ENCODE assay signal across 18 mouse cellular contexts in the genomic region with DNA sequence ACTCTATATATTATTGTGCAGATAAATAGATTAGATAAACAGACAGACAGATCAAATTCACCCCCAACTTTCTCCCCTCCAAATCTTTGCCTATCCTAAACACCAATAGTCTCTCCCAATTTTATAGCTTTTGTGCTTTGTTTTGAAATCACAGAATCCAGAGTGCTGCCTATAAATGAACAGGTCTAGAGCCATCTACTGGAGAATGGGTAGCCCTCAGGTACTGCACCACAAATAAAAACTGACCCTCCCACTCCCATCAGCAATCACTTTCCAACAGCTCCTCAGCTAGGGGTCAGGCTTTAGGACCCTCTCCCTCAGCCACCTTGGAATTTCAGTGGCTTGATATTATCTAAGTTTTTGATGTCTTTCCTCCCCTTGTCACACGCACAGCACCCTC. TPM values are rescaled to one million over a fixed set of nuclear protein-coding genes. Genes with fewer than 3 reads are reported as not detected.
DNase-seq lines count a peak whose midpoint lies in the region; ATAC-seq and TF ChIP-seq lines count a peak whose summit lies in the region.
"Had no signal": no experiment of that assay in that cellular context is flagged by ENCODE, and none has a peak within 500 bp of the region (broad histone marks: within the 10 kb centered on the region; RNA-seq: fewer than 3 reads in every experiment).

No protein-coding gene starts in this region.

- no peak for DNase-seq in cerebellum, adult 2 months
- no peak for DNase-seq in cerebellum, postnatal 4 days (ENCODE audit: low spot score in 2 of 2)
- no peak for DNase-seq in left cerebral cortex, adult 2 months (ENCODE audit: extremely low spot score in 1 of 2, low spot score in 2 of 2)
- DNase-seq in left cerebral cortex, adult 9 months (ENCODE audit: low spot score in 2 of 2) = no peak
- peak; percentile 6 for DNase-seq in R1 (ENCODE audit: low read depth, low spot score)
- no peak for DNase-seq in liver, postnatal 0 days
- no peak for DNase-seq in right cerebral cortex, postnatal 36 days (ENCODE audit: low spot score in 2 of 2)
- no peak for DNase-seq in gastrocnemius, postnatal 4 days (ENCODE audit: low spot score in 2 of 2)
- DNase-seq: cerebellum, adult 9-10 months; kidney, adult 8-10 months; spleen, adult 18-20 months had no signal

- TF ChIP-seq POLR2A in cerebellum, adult 2 months (IDR thresholded peaks at IDR 0.05; ENCODE audit: borderline replicate concordance, insufficient read depth, low read length) = no peak

- H3K9ac ChIP-seq in liver, postnatal 0 days (replicated peaks) = no peak overlapping the region
- H3K9ac ChIP-seq: embryonic facial prominence, embryonic 13.5 days; forebrain, embryonic 13.5 days; limb, embryonic 13.5 days had no signal

- no peaks in the 10 kb centered on the region for H3K4me1 ChIP-seq in cerebellum, adult 2 months (ENCODE audit: control insufficient read depth, insufficient read depth, low read length)
- H3K4me1 ChIP-seq in liver, postnatal 0 days (ENCODE audit: insufficient read depth) = no peaks in the 10 kb centered on the region
- H3K4me1 ChIP-seq: embryonic facial prominence, embryonic 13.5 days; forebrain, embryonic 13.5 days; limb, embryonic 13.5 days had no signal

- intact Hi-C loops in left cerebral cortex, adult 2 months (cut with DNase I) = no loop called here

- H3K9me3 ChIP-seq in liver, postnatal 0 days (ENCODE audit: low read length) = no peaks in the 10 kb centered on the region
- H3K9me3 ChIP-seq: embryonic facial prominence, embryonic 13.5 days; forebrain, embryonic 13.5 days; limb, embryonic 13.5 days had no signal

- H3K4me2 ChIP-seq in liver, postnatal 0 days (ENCODE audit: low read depth, low read length) = no peak overlapping the region
- H3K4me2 ChIP-seq: embryonic facial prominence, embryonic 13.5 days; forebrain, embryonic 13.5 days; limb, embryonic 13.5 days; midbrain, embryonic 11.5 days had no signal

- H3K27ac ChIP-seq in cerebellum, adult 2 months (ENCODE audit: insufficient read depth, low read length) = no peak overlapping the region
- H3K27ac ChIP-seq in left cerebral cortex, adult 2 months = no peak overlapping the region
- H3K27ac ChIP-seq in liver, postnatal 0 days (ENCODE audit: low read depth) = no peak overlapping the region
- H3K27ac ChIP-seq: embryonic facial prominence, embryonic 13.5 days; forebrain, embryonic 13.5 days; limb, embryonic 13.5 days had no signal

- peak; percentile 17; the same call in 1 of the 2 replicates for TF ChIP-seq CTCF in cerebellum, adult 2 months (IDR thresholded peaks at IDR 0.05; ENCODE audit: borderline replicate concordance, insufficient read depth, low read depth, low read length)
- TF ChIP-seq CTCF in left cerebral cortex, adult 2 months (IDR thresholded peaks at IDR 0.05) = peak; percentile 36
- peak; percentile 63 for TF ChIP-seq CTCF in liver, postnatal 0 days (IDR thresholded peaks at IDR 0.05; ENCODE audit: low read depth)

- TF ChIP-seq EP300 in liver, postnatal 0 days (IDR thresholded peaks at IDR 0.05; ENCODE audit: low read depth) = no peak; the same call in 1 of the 2 replicates

- no peaks in the 10 kb centered on the region for H3K27me3 ChIP-seq in cerebellum, adult 2 months (ENCODE audit: control insufficient read depth, insufficient read depth, low read length)
- no peaks in the 10 kb centered on the region for H3K27me3 ChIP-seq in liver, postnatal 0 days (ENCODE audit: insufficient read depth, low read length)
- H3K27me3 ChIP-seq: embryonic facial prominence, embryonic 13.5 days; forebrain, embryonic 13.5 days; limb, embryonic 13.5 days had no signal

- no peaks in the 10 kb centered on the region for H3K36me3 ChIP-seq in liver, postnatal 0 days (replicated peaks; ENCODE audit: insufficient read depth, low read length)
- H3K36me3 ChIP-seq: embryonic facial prominence, embryonic 13.5 days; limb, embryonic 13.5 days had no signal

- WGBS in cerebellum, adult 2 months = 79% methylated on average over 1 of the region's 1 CpGs
- WGBS in liver, postnatal 0 days (ENCODE audit: insufficient replicate concordance) = 89% methylated on average over 1 of the region's 1 CpGs

- H3K4me3 ChIP-seq in cerebellum, adult 2 months (replicated peaks; ENCODE audit: insufficient read depth, low read depth, low read length) = no peak overlapping the region
- H3K4me3 ChIP-seq in left cerebral cortex, adult 2 months = no peak overlapping the region
- H3K4me3 ChIP-seq in liver, postnatal 0 days (ENCODE audit: low read depth, low read length) = no peak overlapping the region
- H3K4me3 ChIP-seq: embryonic facial prominence, embryonic 13.5 days; forebrain, embryonic 13.5 days; limb, embryonic 13.5 days had no signal

- ATAC-seq in liver, postnatal 0 days = no peak
- ATAC-seq: forebrain, embryonic 13.5 days had no signal

RNA-seq across cellular contexts. Expression of a gene that starts 24.1 kb away (rescaled TPM):
- polyA plus RNA-seq in cerebellum, adult 2 months (2012; rRNA removed) = 0.07 TPM in 1 of 2 replicates, not detected in the other
- not detected for total RNA-seq in left cerebral cortex, adult 2 months (2021)
- polyA plus RNA-seq in liver, postnatal 0 days (2015; fragmentation: Nextera tagmentation; extraction: Ambion mirVana) = not detected in 2 replicates
- not detected for total RNA-seq in gastrocnemius, postnatal 4 days (2021)
- total RNA-seq: layer of hippocampus, postnatal 10 days had no signal
- polyA plus RNA-seq: C2C12; embryonic facial prominence, embryonic 13.5 days; forebrain, embryonic 13.5 days; limb, embryonic 13.5 days; midbrain, embryonic 11.5 days had no signal

RNA-seq across cellular contexts. Expression of a gene that starts 44.9 kb away (rescaled TPM):
- polyA plus RNA-seq in cerebellum, adult 2 months (2012; rRNA removed) = 2.9 TPM in 2 replicates
- 1 to 10 TPM; 1.3 to 1.7 TPM for total RNA-seq in left cerebral cortex, adult 2 months (2021)
- polyA plus RNA-seq in liver, postnatal 0 days (2015; fragmentation: Nextera tagmentation; extraction: Ambion mirVana) = 1.1 and 1.4 TPM in 2 replicates
- 1 to 10 TPM; 1.0 to 1.2 TPM for total RNA-seq in gastrocnemius, postnatal 4 days (2021)

RNA-seq across cellular contexts. Expression of a gene that starts 47.6 kb away (rescaled TPM):
- 42.6 and 42.8 TPM in 2 replicates for polyA plus RNA-seq in cerebellum, adult 2 months (2012; rRNA removed)
- total RNA-seq in left cerebral cortex, adult 2 months (2021) = 10 to 100 TPM; 43.3 to 45.7 TPM
- 2.0 and 2.6 TPM in 2 replicates for polyA plus RNA-seq in liver, postnatal 0 days (2015; fragmentation: Nextera tagmentation; extraction: Ambion mirVana)
- 10 to 100 TPM; 10.5 to 13.4 TPM for total RNA-seq in gastrocnemius, postnatal 4 days (2021)

RNA-seq across cellular contexts. Expression of a gene that starts 49.8 kb away (rescaled TPM):
- 0.05 and 0.16 TPM in 2 replicates for polyA plus RNA-seq in cerebellum, adult 2 months (2012; rRNA removed)
- total RNA-seq in left cerebral cortex, adult 2 months (2021) = under 1 TPM in 1 of 2 experiments, not detected in 1; 0.14 TPM
- 1.2 TPM in 2 replicates for polyA plus RNA-seq in liver, postnatal 0 days (2015; fragmentation: Nextera tagmentation; extraction: Ambion mirVana)
- total RNA-seq in gastrocnemius, postnatal 4 days (2021) = under 1 TPM in 1 of 2 experiments, not detected in 1; 0.08 TPM
- total RNA-seq: heart, postnatal 25 days; layer of hippocampus, postnatal 10 days had no signal
- polyA plus RNA-seq: C2C12; embryonic facial prominence, embryonic 13.5 days; forebrain, embryonic 13.5 days; limb, embryonic 13.5 days; midbrain, embryonic 11.5 days had no signal

RNA-seq across cellular contexts. Expression of a gene that starts 59.5 kb away (rescaled TPM):
- 7.6 and 7.8 TPM in 2 replicates for polyA plus RNA-seq in cerebellum, adult 2 months (2012; rRNA removed)
- 10 to 100 TPM; 16.0 to 17.2 TPM for total RNA-seq in left cerebral cortex, adult 2 months (2021)
- polyA plus RNA-seq in liver, postnatal 0 days (2015; fragmentation: Nextera tagmentation; extraction: Ambion mirVana) = 17.3 and 20.3 TPM in 2 replicates
- total RNA-seq in gastrocnemius, postnatal 4 days (2021) = 1 to 10 TPM; 4.0 to 5.2 TPM
